Mouse (Mus musculus) ES-CJ7 (cell line): ENCODE data around the gene Ankrd36.
"Not testable (repeated sequence)": the region's sequence is repeated elsewhere in the genome, so short reads cannot be mapped to it uniquely, and the experiment has no call there.

Source experiments
- DNase-seq: peaks from one replicate; pipeline ENCODE4 v3.0.0; 2011; ENCODE audit warnings: low read depth, low spot score

Ankrd36 gene

GRCm38 (mm10) chr11:5546693-5547092 is 22.8 kb upstream of the Ankrd36 start:
- no peak for DNase-seq

- no peak for DNase-seq
These were observed 18.1 kb upstream of the Ankrd36 start for GRCm38 (mm10) chr11:5551430-5551829.

GRCm38 (mm10) chr11:5551931-5552330 is 17.6 kb upstream of the Ankrd36 start:
- no peak for DNase-seq

- DNase-seq = no peak
These were observed 9.2 kb upstream of the Ankrd36 start for GRCm38 (mm10) chr11:5560273-5560672.

GRCm38 (mm10) chr11:5562625-5563268 is 6.7 kb upstream of the Ankrd36 start:
- DNase-seq = peak; percentile 75

GRCm38 (mm10) chr11:5563898-5564297 is 5.6 kb upstream of the Ankrd36 start:
- DNase-seq = no peak

GRCm38 (mm10) chr11:5565596-5565995 is 3.9 kb upstream of the Ankrd36 start:
- no peak for DNase-seq

GRCm38 (mm10) chr11:5566506-5566905 is 3.0 kb upstream of the Ankrd36 start:
- DNase-seq = no peak

- DNase-seq = no peak
These were observed 1.8 kb upstream of the Ankrd36 start for GRCm38 (mm10) chr11:5567654-5568053.

- DNase-seq = no peak
These were observed 1.4 kb upstream of the Ankrd36 start for GRCm38 (mm10) chr11:5568082-5568481.

GRCm38 (mm10) chr11:5571856-5572255 is 2.4 kb downstream of the Ankrd36 start:
- no peak for DNase-seq

- no peak for DNase-seq
These were observed 4.3 kb downstream of the Ankrd36 start for GRCm38 (mm10) chr11:5573821-5574220.

GRCm38 (mm10) chr11:5575046-5575445 is 5.6 kb downstream of the Ankrd36 start:
- no peak for DNase-seq

- no peak for DNase-seq
These were observed 22.9 kb downstream of the Ankrd36 start for GRCm38 (mm10) chr11:5592336-5592735.

- no peak for DNase-seq
These were observed 25.9 kb downstream of the Ankrd36 start for GRCm38 (mm10) chr11:5595381-5595791.

GRCm38 (mm10) chr11:5595792-5596191 is 26.3 kb downstream of the Ankrd36 start:
- no peak for DNase-seq

- DNase-seq = no peak
These were observed 27.3 kb downstream of the Ankrd36 start for GRCm38 (mm10) chr11:5596756-5597155.

GRCm38 (mm10) chr11:5605421-5605820 is 35.9 kb downstream of the Ankrd36 start:
- no peak for DNase-seq

GRCm38 (mm10) chr11:5611918-5612317 is 42.4 kb downstream of the Ankrd36 start:
- DNase-seq = not testable (repeated sequence)

GRCm38 (mm10) chr11:5614453-5614852 is 45.0 kb downstream of the Ankrd36 start:
- DNase-seq = no peak

GRCm38 (mm10) chr11:5625101-5625500 is 55.6 kb downstream of the Ankrd36 start:
- DNase-seq = no peak

GRCm38 (mm10) chr11:5629033-5629432 is 59.5 kb downstream of the Ankrd36 start:
- peak; percentile 80 for DNase-seq

GRCm38 (mm10) chr11:5643085-5643484 is 73.6 kb downstream of the Ankrd36 start:
- peak; percentile 62 for DNase-seq

GRCm38 (mm10) chr11:5650321-5650720 is 80.8 kb downstream of the Ankrd36 start:
- peak; percentile 61 for DNase-seq
